Mouse (Mus musculus): ENCODE data around the gene Tmem183a.

DNA sequence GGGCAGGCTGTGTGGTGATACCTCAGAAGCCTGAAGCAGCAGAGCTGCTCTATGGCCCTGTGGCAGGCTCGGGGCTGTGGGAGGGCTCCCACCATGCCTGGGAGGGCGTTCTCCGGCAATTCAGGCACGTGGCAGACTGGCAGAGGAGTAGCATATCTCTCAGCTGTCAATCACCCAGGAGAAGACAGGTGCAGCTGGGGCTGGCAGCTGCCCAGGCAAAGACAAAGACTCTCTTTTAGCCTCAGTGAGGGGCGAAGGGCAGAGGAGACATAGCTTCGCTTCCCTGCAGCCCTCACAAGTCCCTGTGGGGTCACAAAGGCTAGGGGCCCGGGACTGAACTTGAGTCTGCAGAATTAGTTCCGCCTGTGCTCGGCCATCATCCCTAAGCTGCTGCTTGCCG lies 54.4 kb downstream of the Tmem183a start:
- TF ChIP-seq CTCF (IDR thresholded peaks at IDR 0.05; ENCODE audit: control insufficient read depth, insufficient read depth, insufficient read length): no peak
- no peak for TF ChIP-seq MYOG (IDR thresholded peaks at IDR 0.05; ENCODE audit: control insufficient read depth, extremely low read depth, insufficient read length)
- TF ChIP-seq MYOD1 (IDR thresholded peaks at IDR 0.05; ENCODE audit: control insufficient read depth, insufficient read length, low read depth): peak; percentile 55
- TF ChIP-seq MAX (IDR thresholded peaks at IDR 0.05): no peak

Data from C2C12 (cell line).